Mouse (Mus musculus): ENCODE measurements around the gene Dact3. TPM values are rescaled to one million over a fixed set of nuclear protein-coding genes. Genes with fewer than 3 reads are reported as not detected.

Gene Dact3
- polyA plus RNA-seq, 1 experiment from 2014 or later = 5.1 TPM

- H3K9me3 ChIP-seq (ENCODE audit: control insufficient read depth, low read length) = peaks cover under 1% of the 10 kb centered on the region; the same call in 1 of the 2 replicates
- H3K9ac ChIP-seq (ENCODE audit: low read depth, low read length) = no peak overlapping the region
- H3K4me3 ChIP-seq (ENCODE audit: low read length) = no peak overlapping the region
- peak overlapping the region; percentile 38; the same call in 1 of the 2 replicates for H3K27ac ChIP-seq (ENCODE audit: low read depth, low read length)
- peaks cover 9% of the 10 kb centered on the region; the same call in 1 of the 2 replicates for H3K36me3 ChIP-seq (ENCODE audit: control insufficient read depth, insufficient read depth, low read length)
- H3K4me2 ChIP-seq (replicated peaks; ENCODE audit: low read depth, low read length) = no peak overlapping the region
- 28% methylated on average over 9 of the region's 9 CpGs for WGBS
- peaks cover under 1% of the 10 kb centered on the region; the same call in 1 of the 2 replicates for H3K27me3 ChIP-seq (ENCODE audit: control insufficient read depth, insufficient read depth, low read length)
- peaks cover 6% of the 10 kb centered on the region for H3K4me1 ChIP-seq (ENCODE audit: control insufficient read depth, insufficient read depth, low read length)
- ATAC-seq (ENCODE audit: low FRiP score, low TSS enrichment) = 0 out of 2 replicates have a peak, but pooled peaks have one; percentile 10
Observed at GRCm38 (mm10) chr7:16879796-16880547, 4.9 kb downstream of the Dact3 start.

GRCm38 (mm10) chr7:16880615-16881014, 5.5 kb downstream of the Dact3 start:
- Histone ChIP-seq H3K9me3 (ENCODE audit: control insufficient read depth, low read length) (peaks cover 7% of the 10 kb centered on the region), H3K4me2 (replicated peaks; ENCODE audit: low read depth, low read length) (no peak overlapping the region), H3K4me3 (ENCODE audit: low read length) (no peak overlapping the region), H3K27ac (ENCODE audit: low read depth, low read length) (no peak overlapping the region), H3K9ac (ENCODE audit: low read depth, low read length) (no peak overlapping the region), H3K36me3 (ENCODE audit: control insufficient read depth, insufficient read depth, low read length) (peaks cover 15% of the 10 kb centered on the region; the same call in 1 of the 2 replicates), H3K27me3 (ENCODE audit: control insufficient read depth, insufficient read depth, low read length) (peaks cover 6% of the 10 kb centered on the region; the same call in 1 of the 2 replicates), H3K4me1 (ENCODE audit: control insufficient read depth, insufficient read depth, low read length) (peaks cover 6% of the 10 kb centered on the region)
- WGBS = 30% methylated on average over 5 of the region's 5 CpGs
- ATAC-seq (ENCODE audit: low FRiP score, low TSS enrichment) = no peak

DNA sequence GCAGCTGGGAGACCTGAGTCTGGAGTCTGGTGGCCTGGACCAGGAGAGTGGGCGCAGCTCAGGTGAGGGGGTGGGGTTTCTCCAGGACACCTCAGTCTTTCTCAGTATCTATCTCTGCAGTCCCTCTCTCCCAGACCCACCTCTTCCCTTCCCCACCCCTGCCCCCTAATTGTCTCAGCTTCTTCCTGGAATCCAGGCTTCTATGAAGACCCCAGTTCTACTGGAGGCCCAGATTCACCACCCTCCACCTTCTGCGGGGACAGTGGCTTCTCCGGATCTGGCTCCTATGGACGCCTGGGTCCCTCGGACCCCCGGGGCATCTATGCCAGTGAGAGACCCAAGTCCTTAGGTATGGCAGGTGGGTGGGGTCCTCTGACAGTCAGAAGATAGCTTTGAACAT, 8.0 kb downstream of the Dact3 start:
- ATAC-seq (ENCODE audit: low FRiP score, low TSS enrichment) = no peak
- Histone ChIP-seq H3K9me3 (ENCODE audit: control insufficient read depth, low read length) (peaks cover 13% of the 10 kb centered on the region), H3K36me3 (ENCODE audit: control insufficient read depth, insufficient read depth, low read length) (peaks cover 24% of the 10 kb centered on the region), H3K27ac (ENCODE audit: low read depth, low read length) (no peak overlapping the region), H3K4me1 (ENCODE audit: control insufficient read depth, insufficient read depth, low read length) (peaks cover 6% of the 10 kb centered on the region), H3K4me3 (ENCODE audit: low read length) (no peak overlapping the region), H3K9ac (ENCODE audit: low read depth, low read length) (no peak overlapping the region), H3K4me2 (replicated peaks; ENCODE audit: low read depth, low read length) (no peak overlapping the region), H3K27me3 (ENCODE audit: control insufficient read depth, insufficient read depth, low read length) (peaks cover 10% of the 10 kb centered on the region)
- WGBS = 95% methylated on average over 6 of the region's 6 CpGs

- no peak overlapping the region for H3K4me3 ChIP-seq (ENCODE audit: low read length)
- peaks cover 24% of the 10 kb centered on the region for H3K36me3 ChIP-seq (ENCODE audit: control insufficient read depth, insufficient read depth, low read length)
- H3K4me1 ChIP-seq (ENCODE audit: control insufficient read depth, insufficient read depth, low read length) = peaks cover 6% of the 10 kb centered on the region
- peaks cover 13% of the 10 kb centered on the region for H3K9me3 ChIP-seq (ENCODE audit: control insufficient read depth, low read length)
- H3K9ac ChIP-seq (ENCODE audit: low read depth, low read length) = no peak overlapping the region
- 68% methylated on average over 4 of the region's 4 CpGs for WGBS
- no peak overlapping the region for H3K4me2 ChIP-seq (replicated peaks; ENCODE audit: low read depth, low read length)
- ATAC-seq (ENCODE audit: low FRiP score, low TSS enrichment) = no peak
- H3K27me3 ChIP-seq (ENCODE audit: control insufficient read depth, insufficient read depth, low read length) = peaks cover 10% of the 10 kb centered on the region
- no peak overlapping the region for H3K27ac ChIP-seq (ENCODE audit: low read depth, low read length)
Observed at GRCm38 (mm10) chr7:16884334-16884733, 9.2 kb downstream of the Dact3 start.

- Histone ChIP-seq H3K27ac (ENCODE audit: low read depth, low read length) (no peak overlapping the region), H3K27me3 (ENCODE audit: control insufficient read depth, insufficient read depth, low read length) (peaks cover 10% of the 10 kb centered on the region), H3K36me3 (ENCODE audit: control insufficient read depth, insufficient read depth, low read length) (peaks cover 24% of the 10 kb centered on the region), H3K9me3 (ENCODE audit: control insufficient read depth, low read length) (peaks cover 13% of the 10 kb centered on the region), H3K4me1 (ENCODE audit: control insufficient read depth, insufficient read depth, low read length) (peaks cover 4% of the 10 kb centered on the region), H3K4me2 (replicated peaks; ENCODE audit: low read depth, low read length) (peak overlapping the region; percentile 32), H3K9ac (ENCODE audit: low read depth, low read length) (peak overlapping the region; percentile 28), H3K4me3 (ENCODE audit: low read length) (peak overlapping the region; percentile 24)
- 21% methylated on average over 62 of the region's 95 CpGs for WGBS
- 0 out of 2 replicates have a peak, but pooled peaks have one; percentile 14 for ATAC-seq (ENCODE audit: low FRiP score, low TSS enrichment)
Observed at GRCm38 (mm10) chr7:16885271-16885776, 10.2 kb downstream of the Dact3 start.

DNA sequence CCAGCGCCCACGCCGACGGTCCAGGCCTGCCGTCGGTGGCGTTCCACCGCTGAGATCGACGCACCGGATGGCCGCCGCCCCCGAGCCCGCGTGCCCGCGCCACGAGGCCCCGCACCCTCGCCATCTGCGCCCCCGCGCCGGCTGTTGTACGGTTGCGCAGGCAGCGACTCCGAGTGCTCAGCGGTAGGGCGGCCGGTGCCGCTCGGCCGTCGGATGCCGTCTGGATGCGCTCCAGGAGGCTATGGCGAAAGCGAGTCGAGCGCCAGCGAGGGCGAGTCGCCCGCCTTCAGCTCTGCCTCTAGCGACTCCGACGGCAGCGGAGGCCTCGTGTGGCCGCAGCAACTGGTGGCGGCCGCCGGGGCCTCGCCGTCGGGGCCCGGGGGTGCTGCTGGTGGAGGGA, 10.8 kb downstream of the Dact3 start:
- Histone ChIP-seq H3K36me3 (ENCODE audit: control insufficient read depth, insufficient read depth, low read length) (peaks cover 24% of the 10 kb centered on the region), H3K27me3 (ENCODE audit: control insufficient read depth, insufficient read depth, low read length) (peaks cover 10% of the 10 kb centered on the region), H3K27ac (ENCODE audit: low read depth, low read length) (no peak overlapping the region), H3K4me2 (replicated peaks; ENCODE audit: low read depth, low read length) (no peak overlapping the region), H3K9ac (ENCODE audit: low read depth, low read length) (no peak overlapping the region), H3K9me3 (ENCODE audit: control insufficient read depth, low read length) (peaks cover 13% of the 10 kb centered on the region), H3K4me1 (ENCODE audit: control insufficient read depth, insufficient read depth, low read length) (peaks cover 4% of the 10 kb centered on the region; the same call in 1 of the 2 replicates), H3K4me3 (ENCODE audit: low read length) (peak overlapping the region; percentile 24)
- WGBS = 50% methylated on average over 54 of the region's 59 CpGs
- ATAC-seq (ENCODE audit: low FRiP score, low TSS enrichment) = no peak

DNA sequence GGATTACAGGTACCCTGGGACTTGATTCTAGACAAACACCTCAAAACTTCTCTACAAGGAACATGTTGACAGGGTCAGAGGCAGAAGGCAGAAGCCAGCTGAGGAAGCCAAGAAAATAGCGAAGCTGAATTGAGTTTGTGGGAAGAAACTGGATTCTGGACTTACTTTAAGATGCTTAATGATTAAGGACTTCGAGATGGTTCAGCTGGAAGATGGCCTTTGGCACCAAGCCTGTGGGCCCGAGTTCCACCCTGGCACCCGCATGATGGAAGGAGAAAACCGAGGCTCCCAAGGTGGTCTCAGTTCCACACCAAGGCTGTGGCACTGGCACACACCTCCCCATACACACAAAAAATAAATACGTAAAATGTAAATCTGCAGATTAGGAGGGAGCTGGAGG, 15.4 kb downstream of the Dact3 start:
- 30% methylated on average over 6 of the region's 6 CpGs for WGBS
- H3K27ac ChIP-seq (ENCODE audit: low read depth, low read length) = peak overlapping the region; percentile 93
- peaks cover 14% of the 10 kb centered on the region for H3K27me3 ChIP-seq (ENCODE audit: control insufficient read depth, insufficient read depth, low read length)
- H3K9me3 ChIP-seq (ENCODE audit: control insufficient read depth, low read length) = peaks cover 7% of the 10 kb centered on the region
- no peak overlapping the region for H3K4me3 ChIP-seq (ENCODE audit: low read length)
- H3K9ac ChIP-seq (ENCODE audit: low read depth, low read length) = 0 out of 2 replicates have a peak overlapping the region, but pooled peaks have one; percentile 25
- ATAC-seq (ENCODE audit: low FRiP score, low TSS enrichment) = 0 out of 2 replicates have a peak, but pooled peaks have one; percentile 0
- H3K36me3 ChIP-seq (ENCODE audit: control insufficient read depth, insufficient read depth, low read length) = peaks cover 10% of the 10 kb centered on the region
- H3K4me2 ChIP-seq (replicated peaks; ENCODE audit: low read depth, low read length) = peak overlapping the region; percentile 67
- peaks cover 23% of the 10 kb centered on the region; the same call in 1 of the 2 replicates for H3K4me1 ChIP-seq (ENCODE audit: control insufficient read depth, insufficient read depth, low read length)

DNA sequence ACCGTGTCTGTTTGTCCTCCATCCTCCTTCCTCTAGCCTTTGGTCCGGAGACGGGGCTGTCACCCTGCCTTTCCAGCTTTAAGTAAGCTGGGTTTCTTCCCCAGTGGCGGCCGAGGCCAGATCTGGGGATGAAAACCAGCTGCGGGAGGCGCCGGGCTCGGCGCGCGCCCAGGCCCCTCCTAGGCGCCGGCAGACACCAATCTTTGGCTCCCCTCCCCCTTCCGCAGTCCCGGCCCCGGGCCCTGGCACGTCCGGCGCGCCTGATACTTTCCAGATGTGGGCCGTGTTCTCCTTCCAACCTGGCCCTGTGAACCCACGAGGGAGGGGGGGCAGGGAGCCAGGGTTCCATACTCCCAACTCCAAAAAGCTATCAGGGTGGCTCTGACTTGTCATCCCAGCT, 15.8 kb downstream of the Dact3 start:
- Histone ChIP-seq H3K27me3 (ENCODE audit: control insufficient read depth, insufficient read depth, low read length) (peaks cover 10% of the 10 kb centered on the region), H3K9ac (ENCODE audit: low read depth, low read length) (0 out of 2 replicates have a peak overlapping the region, but pooled peaks have one; percentile 25), H3K4me1 (ENCODE audit: control insufficient read depth, insufficient read depth, low read length) (peaks cover 24% of the 10 kb centered on the region; the same call in 1 of the 2 replicates), H3K27ac (ENCODE audit: low read depth, low read length) (peak overlapping the region; percentile 93), H3K4me3 (ENCODE audit: low read length) (peak overlapping the region; percentile 35; the same call in 1 of the 2 replicates), H3K4me2 (replicated peaks; ENCODE audit: low read depth, low read length) (peak overlapping the region; percentile 67), H3K9me3 (ENCODE audit: control insufficient read depth, low read length) (peaks cover 3% of the 10 kb centered on the region), H3K36me3 (ENCODE audit: control insufficient read depth, insufficient read depth, low read length) (peaks cover 6% of the 10 kb centered on the region)
- WGBS = 3% methylated on average over 23 of the region's 23 CpGs
- ATAC-seq (ENCODE audit: low FRiP score, low TSS enrichment) = peak; percentile 67
